Mouse (Mus musculus) layer of hippocampus, postnatal 14 days (tissue): Measurements from ENCODE around the gene Polr2b. TPM values are rescaled to one million over a fixed set of nuclear protein-coding genes. Genes with fewer than 3 reads are reported as not detected.

Experiments
- DNase-seq, 2 experiments: peaks; one replicate each; pipeline ENCODE4 v3.0.0; 2021 to 2022; ENCODE audit warnings: low spot score in 2 of 2, mixed read lengths in 1 of 2
- total RNA-seq, 2 experiments: library from RNA; stranded (reverse); gene quantifications; 2 replicates each; pipeline ENCODE4 v1.2.3; 2021

Gene Polr2b
- total RNA-seq, 2 experiments from 2014 or later, result 48.1 to 48.7 TPM

GRCm38 (mm10) chr5:77362120-77362519 lies 52.2 kb downstream of the Polr2b start:
- DNase-seq, result no peak

- no peak for DNase-seq
These were observed 53.7 kb downstream of the Polr2b start for GRCm38 (mm10) chr5:77363650-77364049.

GRCm38 (mm10) chr5:77364443-77365038 lies 54.6 kb downstream of the Polr2b start:
- DNase-seq, result no peak

GRCm38 (mm10) chr5:77366313-77366712 lies 56.4 kb downstream of the Polr2b start:
- DNase-seq, result no peak

- DNase-seq, result no peak
These were observed 57.2 kb downstream of the Polr2b start for GRCm38 (mm10) chr5:77367145-77367544.

DNA sequence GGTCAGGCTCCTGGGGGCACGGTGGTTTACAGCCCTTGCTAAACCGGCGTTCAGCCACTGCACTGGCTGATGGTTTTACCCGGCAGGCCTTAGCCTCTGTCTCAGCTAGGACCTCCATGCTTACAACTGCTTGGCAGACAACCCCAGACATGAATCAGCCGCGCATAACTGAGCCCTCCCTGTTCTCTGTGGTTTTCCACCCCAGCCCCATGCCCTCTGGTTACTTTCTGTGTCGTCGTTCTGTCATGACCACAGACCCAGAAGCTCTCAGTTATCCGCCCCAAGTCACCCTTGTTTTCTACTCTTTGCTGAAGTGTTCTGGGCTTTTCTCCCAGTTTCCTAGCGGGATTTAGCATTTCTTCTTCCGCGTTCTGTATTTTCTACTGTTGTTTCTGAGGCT lies 57.7 kb downstream of the Polr2b start:
- DNase-seq, result no peak

- no peak for DNase-seq
These were observed 58.2 kb downstream of the Polr2b start for GRCm38 (mm10) chr5:77368194-77368593.

- DNase-seq, result no peak
These were observed 59.4 kb downstream of the Polr2b start for GRCm38 (mm10) chr5:77369394-77369793.

GRCm38 (mm10) chr5:77370378-77370892 lies 60.5 kb downstream of the Polr2b start:
- no peak for DNase-seq

DNA sequence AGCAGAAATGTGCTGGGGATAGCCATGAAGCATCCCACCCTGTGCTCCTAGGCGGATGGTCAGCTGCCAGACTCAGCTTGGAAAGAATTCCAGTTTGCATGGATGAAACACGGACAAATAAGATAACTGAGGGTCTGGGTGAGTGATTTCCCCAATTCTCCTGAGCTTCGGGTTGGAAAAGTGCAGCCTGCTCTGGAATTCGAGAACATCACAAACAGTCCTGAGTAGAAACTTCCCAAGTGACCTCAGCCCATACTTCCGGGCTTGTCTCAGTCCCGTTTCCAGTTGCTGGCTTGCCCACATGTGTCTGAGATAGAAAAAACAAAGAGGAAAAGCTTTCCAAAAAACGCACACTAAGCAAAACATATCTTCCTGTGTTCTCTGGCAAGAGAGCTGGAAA lies 62.3 kb downstream of the Polr2b start:
- no peak for DNase-seq

GRCm38 (mm10) chr5:77372778-77373177 lies 62.8 kb downstream of the Polr2b start:
- DNase-seq, result no peak

- DNase-seq, result no peak
These were observed 65.0 kb downstream of the Polr2b start for GRCm38 (mm10) chr5:77374945-77375344.

DNA sequence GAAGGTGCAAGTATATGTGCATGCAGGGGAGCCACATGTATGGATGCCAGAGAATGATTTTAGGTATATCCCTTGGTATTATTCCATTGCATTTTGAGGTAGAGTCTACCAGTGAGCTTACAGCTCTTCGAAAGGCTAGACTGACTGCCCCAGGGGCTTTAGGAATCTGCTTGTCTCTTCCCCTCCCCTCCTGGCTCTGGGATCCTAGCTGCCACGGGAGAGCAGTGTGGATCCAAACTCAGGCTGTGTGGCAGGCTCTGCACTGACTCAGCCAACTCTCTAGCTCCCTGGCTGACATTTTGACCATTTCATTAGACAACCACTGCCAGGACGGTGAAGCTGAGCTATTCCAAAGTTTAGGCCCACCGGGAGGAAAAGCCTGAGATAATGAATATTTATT lies 65.6 kb downstream of the Polr2b start:
- no peak for DNase-seq

GRCm38 (mm10) chr5:77378027-77378426 lies 68.1 kb downstream of the Polr2b start:
- DNase-seq, result no peak

- no peak for DNase-seq
These were observed 69.6 kb downstream of the Polr2b start for GRCm38 (mm10) chr5:77379434-77380135.

DNA sequence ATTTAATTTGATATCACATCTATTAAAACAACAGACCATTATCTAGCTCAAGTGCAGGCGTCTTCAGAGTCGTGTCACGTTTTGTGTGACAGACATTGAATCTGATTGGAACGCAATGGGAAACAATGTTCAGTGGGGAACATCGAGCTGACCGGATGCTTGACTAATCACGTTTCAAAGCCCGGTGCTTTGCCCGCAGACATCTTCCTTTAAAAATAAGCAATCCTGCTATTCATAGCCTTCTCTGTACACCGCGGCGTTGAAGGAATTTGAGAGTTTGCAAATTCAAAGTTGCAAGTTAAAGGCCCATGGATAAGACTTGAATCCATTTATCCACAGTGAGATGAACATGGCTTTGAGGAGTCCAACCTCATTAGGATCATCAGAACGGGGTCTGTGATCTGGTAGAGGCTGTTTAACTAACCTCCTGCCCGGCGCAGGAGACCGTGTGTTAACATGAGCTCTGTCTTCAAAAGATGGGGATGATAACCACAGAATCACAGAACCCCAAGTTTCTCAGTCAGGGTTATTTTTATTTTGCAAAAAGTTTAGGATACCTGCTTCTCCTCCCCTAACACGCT lies 70.5 kb downstream of the Polr2b start:
- no peak for DNase-seq

DNA sequence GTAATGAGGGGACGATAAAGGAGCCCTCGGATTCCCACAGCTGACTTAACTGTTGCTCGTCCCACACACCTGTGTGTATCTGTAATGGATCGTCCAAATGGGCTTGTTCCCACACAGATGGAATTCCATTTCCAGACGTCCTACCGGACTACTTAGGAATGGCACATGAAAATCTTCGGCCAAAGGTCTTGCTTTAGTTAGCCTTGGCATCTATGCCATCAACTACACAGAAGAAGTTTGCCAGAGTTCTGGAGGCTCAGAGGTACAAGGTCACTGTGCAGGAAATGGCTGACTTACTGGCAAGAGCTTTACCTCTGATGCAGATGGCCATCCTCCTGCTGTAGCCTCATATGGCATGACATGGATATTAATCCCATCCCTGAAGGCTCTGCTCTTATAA lies 71.3 kb downstream of the Polr2b start:
- DNase-seq, result no peak

DNA sequence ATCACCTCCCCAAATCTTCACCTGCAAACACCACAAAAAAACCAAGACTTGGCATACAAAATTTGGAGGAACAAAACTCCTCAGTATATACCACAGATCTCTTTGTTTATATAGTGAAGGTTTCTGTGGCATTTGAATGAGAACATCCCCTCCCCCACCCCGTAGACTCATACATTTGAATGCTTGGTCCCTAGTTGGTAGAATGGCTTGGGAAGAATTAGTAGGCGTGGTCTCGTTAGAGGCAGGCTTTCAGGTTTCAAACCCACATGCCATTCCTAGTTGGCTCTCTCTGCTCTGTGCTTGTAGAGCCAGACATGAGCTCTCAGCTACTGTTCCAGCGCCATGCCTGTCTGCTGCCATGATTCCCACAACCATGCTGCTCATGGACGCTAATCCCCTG lies 71.7 kb downstream of the Polr2b start:
- DNase-seq, result no peak

DNA sequence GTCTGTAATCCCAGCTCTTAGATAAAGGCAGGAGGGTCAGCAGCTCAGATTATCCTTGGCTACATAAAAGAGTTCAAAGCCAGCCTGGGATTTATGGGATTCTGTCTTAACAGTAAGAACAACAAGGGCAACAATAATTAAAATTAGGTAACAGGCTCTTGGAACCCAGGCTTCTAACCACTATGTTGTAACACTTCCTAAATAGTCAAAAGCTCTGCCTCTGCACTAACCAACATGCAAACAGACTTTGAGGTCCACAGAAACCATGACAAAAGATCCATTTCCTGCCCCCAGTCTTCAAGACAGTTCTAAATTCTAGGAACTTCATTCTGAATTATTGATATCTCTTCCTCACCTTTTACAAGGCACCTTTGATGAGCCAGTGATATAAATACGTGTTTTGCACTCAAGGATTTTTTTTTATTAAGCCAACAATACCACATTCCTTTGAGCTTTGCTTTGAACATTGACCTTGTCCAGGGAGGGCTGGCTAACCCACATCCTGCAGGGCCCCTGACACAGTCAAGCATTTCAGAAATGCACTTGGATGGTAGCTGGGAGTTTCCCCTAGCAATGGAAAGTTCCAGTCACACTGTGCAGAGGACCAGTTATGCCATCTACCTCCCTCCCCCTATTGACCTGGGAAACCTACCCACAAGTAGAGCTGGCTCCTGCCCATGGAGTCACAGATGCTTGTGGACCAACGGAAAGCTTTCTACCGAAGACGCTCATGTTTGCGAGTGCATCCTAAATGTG lies 74.0 kb downstream of the Polr2b start:
- no peak for DNase-seq

GRCm38 (mm10) chr5:77384724-77385123 lies 74.8 kb downstream of the Polr2b start:
- DNase-seq, result no peak

DNA sequence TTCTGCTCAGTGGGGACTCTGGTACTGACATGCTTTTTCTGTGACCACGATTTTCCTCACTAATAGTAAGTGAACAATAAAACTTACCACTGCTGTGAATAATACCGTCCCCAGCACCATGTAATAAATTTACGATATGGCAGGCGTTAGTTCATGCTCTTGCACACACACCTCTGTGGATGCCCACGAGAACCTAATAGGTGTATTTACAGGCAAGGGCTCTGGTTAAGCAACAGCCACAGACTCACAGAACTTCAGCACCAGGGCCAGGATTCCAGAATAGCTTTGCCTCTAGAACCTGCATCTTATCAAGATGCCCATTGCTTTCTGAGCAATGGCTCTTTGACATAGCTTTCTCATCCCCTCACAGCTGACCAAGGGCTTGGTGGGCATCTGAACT lies 75.3 kb downstream of the Polr2b start:
- no peak for DNase-seq
